Mouse (Mus musculus) brown adipose tissue, adult 24 weeks (tissue): ENCODE results near the gene Vdac1. TPM values are rescaled to one million over a fixed set of nuclear protein-coding genes. Genes with fewer than 3 reads are reported as not detected.
"Not testable (repeated sequence)": the region's sequence is repeated elsewhere in the genome, so short reads cannot be mapped to it uniquely, and the experiment has no call there.

Source experiments
- H3K27ac ChIP-seq: fragments of 200-500 bp; replicated peaks from 2 replicates; pipeline ENCODE4 v1.5.1; 2012; ENCODE audit warnings: low read depth, mild to moderate bottlenecking, low read length
- H3K4me1 ChIP-seq: fragments of 200-500 bp; 2 replicates; pipeline ENCODE4 v1.6.1; 2012; ENCODE audit warnings: low read length, mixed read lengths; ENCODE audit not compliant: control insufficient read depth, insufficient read depth, insufficient read length
- H3K4me3 ChIP-seq: fragments of 200-500 bp; 2 replicates; pipeline ENCODE4 v1.5.1; 2012; ENCODE audit warnings: low read depth, mild to moderate bottlenecking, low read length, moderate library complexity; ENCODE audit not compliant: insufficient read depth
- polyA plus RNA-seq: library from polyadenylated mRNA; stranded (reverse); fragments of >200 nt; gene quantifications from 2 replicates; pipeline ENCODE4 v1.2.4, GENCODE M21; 2012; ENCODE audit not compliant: missing spikeins, insufficient read depth, insufficient read length

Vdac1 gene
- polyA plus RNA-seq, 1 experiment: 336 TPM

DNA sequence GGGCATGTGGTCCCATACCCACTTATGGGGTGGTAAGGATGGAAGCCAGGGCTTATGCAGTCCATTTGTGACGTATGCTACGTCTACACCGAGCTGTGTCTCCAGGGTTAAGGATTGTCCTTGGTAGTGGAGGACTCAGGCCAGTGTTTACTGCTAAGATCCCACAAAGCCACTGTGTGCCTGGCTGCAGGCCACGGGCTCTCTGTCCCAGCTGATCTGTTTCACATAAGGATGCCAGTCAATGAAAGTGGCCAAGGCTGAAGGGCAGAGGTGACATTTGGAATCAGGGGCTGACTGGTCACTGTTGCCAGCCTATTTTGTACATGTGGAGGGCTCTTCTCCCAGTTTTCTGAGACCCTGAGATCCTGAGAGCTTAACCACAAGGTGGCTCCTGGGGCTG lies 16.9 kb downstream of the Vdac1 start:
- Histone ChIP-seq H3K4me1 (no peaks in the 10 kb centered on the region; the same call in 1 of the 2 replicates), H3K27ac (peak overlapping the region; percentile 62), H3K4me3 (no peak overlapping the region)

DNA sequence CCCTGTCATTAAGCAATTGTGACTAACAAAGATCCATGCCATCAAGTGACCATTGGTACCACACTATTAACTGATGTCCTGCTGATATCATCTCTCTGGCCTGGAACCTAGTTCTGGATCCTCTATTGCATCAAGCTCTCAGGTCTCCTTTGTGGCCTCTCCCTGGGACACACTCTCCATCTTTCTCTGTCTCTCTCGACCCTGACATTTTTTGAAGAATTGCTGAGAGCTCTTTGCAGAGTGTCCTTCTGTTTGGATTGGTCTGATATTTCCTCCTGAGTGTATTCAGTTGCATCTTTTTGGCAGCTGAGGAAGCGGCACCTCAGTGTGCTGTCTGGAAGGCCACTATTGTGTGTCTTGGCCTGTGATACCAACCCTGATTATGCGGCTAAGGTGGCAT lies 18.6 kb downstream of the Vdac1 start:
- H3K4me3 ChIP-seq: no peak overlapping the region
- no peaks in the 10 kb centered on the region for H3K4me1 ChIP-seq
- H3K27ac ChIP-seq: no peak overlapping the region

DNA sequence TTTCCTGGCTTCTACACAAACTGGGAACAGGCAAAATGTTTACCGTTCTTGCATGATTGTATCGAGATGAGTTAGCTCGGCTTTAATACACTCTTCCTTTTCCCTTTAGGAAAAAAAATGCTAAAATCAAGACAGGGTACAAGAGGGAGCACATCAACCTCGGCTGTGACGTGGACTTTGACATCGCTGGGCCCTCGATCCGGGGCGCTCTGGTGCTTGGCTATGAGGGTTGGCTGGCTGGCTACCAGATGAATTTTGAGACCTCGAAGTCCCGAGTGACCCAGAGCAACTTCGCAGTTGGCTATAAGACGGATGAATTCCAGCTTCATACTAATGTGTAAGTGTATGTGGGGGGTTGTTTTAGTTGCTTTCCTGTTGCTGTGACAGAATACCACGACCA lies 23.1 kb downstream of the Vdac1 start:
- H3K27ac ChIP-seq: no peak overlapping the region
- H3K4me1 ChIP-seq: no peaks in the 10 kb centered on the region
- no peak overlapping the region for H3K4me3 ChIP-seq

- H3K27ac ChIP-seq: no peak overlapping the region
- H3K4me3 ChIP-seq: no peak overlapping the region
- no peaks in the 10 kb centered on the region for H3K4me1 ChIP-seq
These were observed 24.0 kb downstream of the Vdac1 start for GRCm38 (mm10) chr11:52384667-52385066.

- Histone ChIP-seq H3K27ac (no peak overlapping the region), H3K4me3 (no peak overlapping the region), H3K4me1 (no peaks in the 10 kb centered on the region)
These were observed 26.2 kb downstream of the Vdac1 start for GRCm38 (mm10) chr11:52386892-52387291.

DNA sequence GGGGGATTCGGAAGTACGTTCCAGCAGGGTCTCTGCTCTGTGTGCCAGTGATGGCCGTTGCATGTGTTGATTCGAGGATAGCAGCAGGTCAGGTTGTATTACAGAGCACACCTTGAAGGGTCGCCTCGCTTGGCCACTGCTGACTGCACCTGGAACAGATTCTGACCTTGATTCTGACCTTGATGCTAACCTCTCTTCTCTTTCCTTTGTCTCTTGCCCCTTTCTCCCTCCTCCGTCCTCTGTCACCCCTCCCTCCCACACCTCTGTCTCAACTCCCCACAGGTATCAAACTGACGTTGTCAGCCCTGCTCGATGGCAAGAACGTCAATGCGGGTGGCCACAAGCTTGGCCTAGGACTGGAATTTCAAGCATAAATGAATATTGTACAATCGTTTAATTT lies 27.5 kb downstream of the Vdac1 start:
- no peak overlapping the region for H3K4me3 ChIP-seq

GRCm38 (mm10) chr11:52388979-52389378 lies 28.3 kb downstream of the Vdac1 start:
- not testable (repeated sequence) for H3K4me1 ChIP-seq, H3K4me3 ChIP-seq

More for the DNA sequence above, 27.5 kb downstream of the Vdac1 start:
- no peaks in the 10 kb centered on the region for H3K4me1 ChIP-seq
- H3K27ac ChIP-seq: no peak overlapping the region

GRCm38 (mm10) chr11:52389933-52390332 lies 29.3 kb downstream of the Vdac1 start:
- H3K4me1 ChIP-seq: no peaks in the 10 kb centered on the region
- H3K4me3 ChIP-seq: no peak overlapping the region
- no peak overlapping the region for H3K27ac ChIP-seq

More at GRCm38 (mm10) chr11:52388979-52389378, 28.3 kb downstream of the Vdac1 start:
- not testable (repeated sequence) for H3K27ac ChIP-seq

GRCm38 (mm10) chr11:52394494-52394893 lies 33.8 kb downstream of the Vdac1 start:
- no peak overlapping the region for H3K4me3 ChIP-seq
- H3K27ac ChIP-seq: no peak overlapping the region
- H3K4me1 ChIP-seq: peaks cover 3% of the 10 kb centered on the region; the same call in 1 of the 2 replicates

- H3K27ac ChIP-seq: no peak overlapping the region
- peak overlapping the region; percentile 94; the same call in 1 of the 2 replicates for H3K4me3 ChIP-seq
- peaks cover 3% of the 10 kb centered on the region; the same call in 1 of the 2 replicates for H3K4me1 ChIP-seq
These were observed 34.7 kb downstream of the Vdac1 start for GRCm38 (mm10) chr11:52395343-52395742.

DNA sequence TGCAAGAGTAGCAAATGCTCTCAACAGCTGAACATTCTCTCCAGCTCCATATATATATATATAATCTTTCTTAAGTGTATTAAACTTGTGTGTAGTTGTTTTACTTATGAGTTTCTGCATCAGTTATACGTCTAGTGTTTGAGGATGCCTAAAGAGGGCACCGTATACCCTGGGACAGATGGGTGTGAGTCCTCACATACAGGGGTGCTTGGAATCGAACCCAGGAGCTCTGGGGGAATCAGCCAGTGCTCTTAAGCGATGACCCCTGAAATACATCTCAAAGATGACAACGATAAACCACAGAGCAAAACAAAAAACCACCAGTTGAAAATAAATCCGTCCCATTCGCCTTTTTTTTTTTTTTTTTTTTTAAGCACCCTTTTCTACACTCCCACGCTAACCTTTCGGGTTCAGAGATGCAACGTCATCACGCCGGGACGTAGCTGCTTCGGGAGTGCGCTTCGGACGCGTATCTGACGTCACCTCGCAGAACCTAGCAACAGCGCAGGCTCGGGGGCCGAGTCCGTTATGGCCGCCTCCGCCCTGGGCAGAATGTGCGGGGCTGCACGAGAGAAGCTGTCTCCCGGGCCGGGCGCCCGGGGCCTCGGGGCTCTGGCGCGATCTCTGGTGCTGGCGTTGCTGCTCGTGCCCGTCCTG lies 35.4 kb downstream of the Vdac1 start, which contains the start of gene 9530068E07Rik:
9530068E07Rik (plus strand) TSS at position 489 of the 657 bp plus-strand sequence.
- H3K4me1 ChIP-seq: peaks cover 3% of the 10 kb centered on the region; the same call in 1 of the 2 replicates
- peak within 1 kb of the TSS; percentile 94 for H3K4me3 ChIP-seq
- H3K27ac ChIP-seq: peak within 1 kb of the TSS; percentile 48

DNA sequence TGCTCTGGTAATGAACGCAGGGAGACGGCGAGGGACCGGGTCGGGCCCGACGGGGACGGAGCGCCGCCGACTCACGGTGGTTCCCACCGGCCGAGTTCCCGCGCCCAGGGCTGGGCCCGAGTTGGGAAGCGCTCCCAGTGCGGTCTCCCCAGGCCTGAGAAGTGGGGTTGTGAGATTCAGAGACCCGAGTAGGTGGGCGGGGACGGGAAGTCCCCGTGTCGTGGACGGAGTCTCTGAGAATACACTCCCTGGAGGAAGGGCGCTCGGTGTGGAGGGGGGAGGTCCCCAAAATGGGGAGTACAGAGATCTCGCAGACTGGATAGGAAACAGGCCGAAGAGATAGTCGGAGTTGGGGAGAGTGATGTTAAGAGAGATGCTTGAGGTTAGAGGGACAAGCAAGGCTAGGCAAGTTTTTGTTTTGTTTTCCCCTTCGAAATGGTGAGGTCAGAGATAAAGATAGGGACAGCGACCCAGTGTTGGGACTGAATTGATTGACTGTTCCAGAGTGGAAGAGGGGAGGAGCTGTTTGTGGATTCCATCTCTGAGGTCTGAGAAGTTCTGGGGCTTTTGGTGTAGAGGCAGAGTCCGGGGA lies 36.0 kb downstream of the Vdac1 start:
- H3K27ac ChIP-seq: peak overlapping the region; percentile 44
- peak overlapping the region; percentile 94 for H3K4me3 ChIP-seq
- H3K4me1 ChIP-seq: peaks cover 3% of the 10 kb centered on the region; the same call in 1 of the 2 replicates

DNA sequence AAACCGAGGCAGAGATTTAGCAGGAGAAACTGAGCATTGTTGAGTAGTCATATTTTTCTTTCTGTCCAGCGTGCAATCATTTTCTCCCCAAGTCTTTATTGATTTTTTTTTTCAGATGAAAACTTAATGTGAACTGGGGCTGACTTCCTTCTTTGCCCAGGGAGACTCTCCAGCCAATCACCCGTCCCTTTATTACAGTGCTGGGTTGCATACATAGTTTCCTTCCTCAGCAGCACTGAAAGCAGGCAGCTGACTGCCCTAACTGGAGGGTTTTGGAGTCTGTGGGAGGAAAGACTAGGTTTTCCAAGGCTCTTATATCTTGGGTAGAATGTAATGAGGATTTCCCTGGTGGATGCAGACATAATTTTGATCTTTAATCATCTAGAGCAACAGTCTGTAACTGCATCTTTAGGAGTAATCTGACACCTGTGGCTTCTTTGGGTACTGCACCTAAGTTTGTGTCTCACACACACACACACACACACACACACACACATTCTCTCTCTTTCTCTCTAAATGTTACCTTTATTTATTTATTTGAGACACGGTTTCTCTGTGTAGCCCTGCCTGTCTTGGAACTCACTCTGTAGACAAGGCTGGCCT lies 36.8 kb downstream of the Vdac1 start:
- Histone ChIP-seq H3K4me3 (peak overlapping the region; percentile 94), H3K4me1 (peaks cover 3% of the 10 kb centered on the region; the same call in 1 of the 2 replicates), H3K27ac (no peak overlapping the region)

DNA sequence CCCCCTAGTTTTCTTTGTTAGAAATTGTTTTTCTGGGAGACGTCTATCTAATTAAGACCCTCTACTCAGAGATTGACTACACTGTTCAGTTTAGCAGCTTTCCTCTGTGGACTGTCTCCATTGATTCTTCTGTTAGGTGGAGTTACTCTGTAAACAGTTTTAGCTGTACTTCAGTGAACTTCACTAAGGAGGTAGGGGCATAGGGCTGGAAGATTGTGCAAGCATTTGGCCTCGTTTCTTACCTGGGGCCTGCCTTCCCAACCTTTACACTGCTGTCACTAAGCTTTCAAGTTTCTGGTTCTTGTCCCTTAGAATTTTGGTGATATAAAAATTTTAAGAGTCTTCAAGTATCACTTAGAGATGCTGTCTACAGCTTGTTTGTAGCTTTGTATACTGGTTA lies 40.8 kb downstream of the Vdac1 start:
- no peak overlapping the region for H3K27ac ChIP-seq
- H3K4me3 ChIP-seq: no peak overlapping the region
- H3K4me1 ChIP-seq: peaks cover 3% of the 10 kb centered on the region; the same call in 1 of the 2 replicates

- no peaks in the 10 kb centered on the region; the same call in 1 of the 2 replicates for H3K4me1 ChIP-seq
- H3K27ac ChIP-seq: no peak overlapping the region
- H3K4me3 ChIP-seq: no peak overlapping the region
These were observed 41.9 kb downstream of the Vdac1 start for GRCm38 (mm10) chr11:52402566-52402965.
